Mouse (Mus musculus): Measurements from ENCODE around the gene Slc40a1.
A peak's percentile ranks its signal among the peaks of the same experiment; 100 is the strongest.

The Slc40a1 gene

GRCm38 (mm10) chr1:45926393-45926763 lies at the start of gene Slc40a1:
TSS of gene Slc40a1 (minus strand) at chr1:45926523.
- no peak for DNase-seq (ENCODE audit: low spot score)

- DNase-seq (ENCODE audit: low spot score) = no peak
Observed at GRCm38 (mm10) chr1:45971314-45971713, 45.0 kb upstream of the Slc40a1 start.

- no peak for DNase-seq (ENCODE audit: low spot score)
Observed at GRCm38 (mm10) chr1:45948988-45949387, 22.7 kb upstream of the Slc40a1 start.

- no peak for DNase-seq (ENCODE audit: low spot score)
Observed at GRCm38 (mm10) chr1:45947843-45948242, 21.5 kb upstream of the Slc40a1 start.

GRCm38 (mm10) chr1:45931127-45931526 lies 4.8 kb upstream of the Slc40a1 start:
- no peak for DNase-seq (ENCODE audit: low spot score)

GRCm38 (mm10) chr1:45926911-45927310 lies 588 bp upstream of the Slc40a1 start:
- no peak for DNase-seq (ENCODE audit: low spot score)

GRCm38 (mm10) chr1:45925500-45926392 lies 577 bp downstream of the Slc40a1 start:
- DNase-seq (ENCODE audit: low spot score) = peak; percentile 71

- no peak for DNase-seq (ENCODE audit: low spot score)
Observed at GRCm38 (mm10) chr1:45925131-45925499, 1.2 kb downstream of the Slc40a1 start.

- no peak for DNase-seq (ENCODE audit: low spot score)
Observed at GRCm38 (mm10) chr1:45924516-45924915, 1.8 kb downstream of the Slc40a1 start.

GRCm38 (mm10) chr1:45923306-45923705 lies 3.0 kb downstream of the Slc40a1 start:
- DNase-seq (ENCODE audit: low spot score) = no peak

GRCm38 (mm10) chr1:45920703-45921102 lies 5.6 kb downstream of the Slc40a1 start:
- no peak for DNase-seq (ENCODE audit: low spot score)

- no peak for DNase-seq (ENCODE audit: low spot score)
Observed at GRCm38 (mm10) chr1:45919752-45920151, 6.6 kb downstream of the Slc40a1 start.

- DNase-seq (ENCODE audit: low spot score) = no peak
Observed at GRCm38 (mm10) chr1:45917136-45917803, 9.1 kb downstream of the Slc40a1 start.

GRCm38 (mm10) chr1:45916174-45916573 lies 10.1 kb downstream of the Slc40a1 start:
- DNase-seq (ENCODE audit: low spot score) = no peak

GRCm38 (mm10) chr1:45914236-45914635 lies 12.1 kb downstream of the Slc40a1 start:
- no peak for DNase-seq (ENCODE audit: low spot score)

- no peak for DNase-seq (ENCODE audit: low spot score)
Observed at GRCm38 (mm10) chr1:45905107-45905821, 21.1 kb downstream of the Slc40a1 start.

GRCm38 (mm10) chr1:45904161-45904560 lies 22.2 kb downstream of the Slc40a1 start:
- no peak for DNase-seq (ENCODE audit: low spot score)

GRCm38 (mm10) chr1:45898044-45898443 lies 28.3 kb downstream of the Slc40a1 start:
- no peak for DNase-seq (ENCODE audit: low spot score)

GRCm38 (mm10) chr1:45894168-45894912 lies 32.0 kb downstream of the Slc40a1 start:
- DNase-seq (ENCODE audit: low spot score) = no peak

- DNase-seq (ENCODE audit: low spot score) = no peak
Observed at GRCm38 (mm10) chr1:45891986-45892385, 34.3 kb downstream of the Slc40a1 start.

GRCm38 (mm10) chr1:45890173-45890572 lies 36.1 kb downstream of the Slc40a1 start, which contains the start of gene Gm5269:
TSS of gene Gm5269 (minus strand) at chr1:45890273.
- DNase-seq (ENCODE audit: low spot score) = no peak

GRCm38 (mm10) chr1:45886800-45887199 lies 39.5 kb downstream of the Slc40a1 start:
- DNase-seq (ENCODE audit: low spot score) = no peak
